28 mouse cellular contexts compared by ENCODE assay signal in the genomic region with DNA sequence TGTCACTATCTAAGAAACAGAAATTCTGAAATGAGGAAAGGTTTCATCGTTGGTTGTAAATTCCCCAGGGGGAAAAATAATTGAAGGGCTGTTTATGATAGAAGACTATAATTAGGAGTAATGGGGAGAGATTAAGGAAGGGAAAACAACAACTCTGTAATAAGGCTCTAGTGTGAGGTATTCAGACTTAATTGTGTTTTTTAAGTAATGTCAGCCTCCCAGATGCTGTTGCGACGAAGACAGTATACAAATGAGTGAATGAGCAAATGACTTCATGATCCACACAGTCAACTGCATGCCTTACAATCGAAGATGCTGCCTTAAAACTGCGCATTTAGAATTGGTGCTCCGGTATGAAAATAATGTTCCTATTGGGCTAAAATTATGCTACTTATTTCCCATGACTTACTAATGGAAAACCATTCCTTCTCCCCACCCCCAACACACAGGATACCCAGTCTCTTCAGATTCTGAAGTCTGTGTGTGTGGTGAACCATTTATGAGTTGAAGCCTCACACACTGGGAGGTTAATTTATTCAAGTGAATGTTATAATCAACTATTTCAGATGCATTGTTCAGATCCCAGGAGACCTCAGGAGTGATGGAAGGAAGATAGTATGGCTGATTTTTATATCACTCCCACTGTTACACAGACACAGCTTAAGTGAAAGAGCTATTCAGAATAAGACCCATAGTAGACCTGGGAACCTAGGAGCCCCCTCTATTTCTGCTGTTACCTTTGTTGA.
DNase-seq lines count a peak whose midpoint lies in the region; ATAC-seq lines count a peak whose summit lies in the region.
"Had no signal": no experiment of that assay in that cellular context is flagged by ENCODE, and none has a peak within 500 bp of the region (broad histone marks: within the 10 kb centered on the region; RNA-seq: fewer than 3 reads in every experiment).

No protein-coding gene starts in this region.

- peak; percentile 60; the same call in 1 of the 2 replicates for ATAC-seq in embryonic facial prominence, embryonic 14.5 days (ENCODE audit: low read depth)
- peak; percentile 78 for ATAC-seq in hindbrain, embryonic 12.5 days (ENCODE audit: low FRiP score)
- ATAC-seq in hindbrain, embryonic 16.5 days, result no peak
- peak; percentile 84 for ATAC-seq in neural tube, embryonic 13.5 days (ENCODE audit: low read depth)
- ATAC-seq: activated CD4-positive, CD25-positive, alpha-beta regulatory T cell, adult 4 months; inflammation-experienced regulatory T-cells, adult 6 months; midbrain, embryonic 13.5 days had no signal

- no peak overlapping the region for H3K27ac ChIP-seq in embryonic facial prominence, embryonic 14.5 days (replicated peaks; ENCODE audit: low read depth, low read length)
- no peak overlapping the region for H3K27ac ChIP-seq in embryonic facial prominence, embryonic 10.5 days (replicated peaks)
- no peak overlapping the region for H3K27ac ChIP-seq in hindbrain, embryonic 12.5 days
- H3K27ac ChIP-seq in hindbrain, embryonic 16.5 days (ENCODE audit: low read depth, low read length), result no peak overlapping the region
- peak overlapping the region; percentile 38; the same call in 1 of the 2 replicates for H3K27ac ChIP-seq in neural tube, embryonic 13.5 days (replicated peaks)
- H3K27ac ChIP-seq: heart, embryonic 10.5 days; kidney, embryonic 15.5 days; limb, embryonic 13.5 days; lung, embryonic 15.5 days; midbrain, embryonic 13.5 days; stomach, embryonic 15.5 days had no signal

- H3K9me3 ChIP-seq in embryonic facial prominence, embryonic 14.5 days (ENCODE audit: control insufficient read depth, low read length), result no peaks in the 10 kb centered on the region
- H3K9me3 ChIP-seq in embryonic facial prominence, embryonic 10.5 days, result no peaks in the 10 kb centered on the region
- H3K9me3 ChIP-seq in hindbrain, embryonic 12.5 days (replicated peaks), result no peaks in the 10 kb centered on the region
- H3K9me3 ChIP-seq in hindbrain, embryonic 16.5 days (ENCODE audit: control insufficient read depth, low read length), result no peaks in the 10 kb centered on the region
- H3K9me3 ChIP-seq in neural tube, embryonic 13.5 days, result no peaks in the 10 kb centered on the region
- H3K9me3 ChIP-seq: heart, embryonic 10.5 days; kidney, embryonic 15.5 days; limb, embryonic 13.5 days; lung, embryonic 15.5 days; midbrain, embryonic 13.5 days; stomach, embryonic 15.5 days had no signal

- H3K36me3 ChIP-seq in embryonic facial prominence, embryonic 14.5 days (ENCODE audit: control insufficient read depth, insufficient read depth, low read length), result no peaks in the 10 kb centered on the region
- H3K36me3 ChIP-seq in embryonic facial prominence, embryonic 10.5 days (replicated peaks), result no peaks in the 10 kb centered on the region
- H3K36me3 ChIP-seq in hindbrain, embryonic 12.5 days, result no peaks in the 10 kb centered on the region
- no peaks in the 10 kb centered on the region for H3K36me3 ChIP-seq in hindbrain, embryonic 16.5 days (ENCODE audit: control insufficient read depth, insufficient read depth, low read length)
- no peaks in the 10 kb centered on the region for H3K36me3 ChIP-seq in neural tube, embryonic 13.5 days
- H3K36me3 ChIP-seq: heart, embryonic 10.5 days; kidney, embryonic 15.5 days; limb, embryonic 13.5 days; lung, embryonic 15.5 days; midbrain, embryonic 13.5 days; stomach, embryonic 15.5 days had no signal

- DNase-seq in embryonic facial prominence, embryonic 14.5 days (ENCODE audit: low spot score), result no peak
- no peak for DNase-seq in embryonic facial prominence, embryonic 10.5 days (ENCODE audit: low spot score)
- DNase-seq in neural tube, embryonic 10.5 days (ENCODE audit: extremely low spot score, low spot score), result no peak
- DNase-seq in frontal cortex, adult 2 months (ENCODE audit: extremely low spot score in 1 of 2, low spot score in 1 of 2), result no peak
- no peak for DNase-seq in lung, postnatal 36 days
- DNase-seq: adrenal gland, adult 2 months; adrenal gland, postnatal 36 days; cerebellum, adult 8-10 months; cerebellum, postnatal 25 days; gastrocnemius, postnatal 14 days; heart, postnatal 36 days; kidney, adult 11 months; kidney, postnatal 36 days; retina, postnatal 1 day; right cerebral cortex, postnatal 14 days had no signal

- no peak overlapping the region for H3K4me2 ChIP-seq in embryonic facial prominence, embryonic 14.5 days (ENCODE audit: low read depth, low read length)
- H3K4me2 ChIP-seq in hindbrain, embryonic 12.5 days (replicated peaks), result no peak overlapping the region
- no peak overlapping the region for H3K4me2 ChIP-seq in hindbrain, embryonic 16.5 days (ENCODE audit: low read length)
- H3K4me2 ChIP-seq in neural tube, embryonic 13.5 days, result no peak overlapping the region
- H3K4me2 ChIP-seq: kidney, embryonic 15.5 days; limb, embryonic 13.5 days; liver, embryonic 11.5 days; lung, embryonic 15.5 days; midbrain, embryonic 13.5 days; stomach, embryonic 15.5 days had no signal

- H3K4me1 ChIP-seq in embryonic facial prominence, embryonic 14.5 days (ENCODE audit: control insufficient read depth, insufficient read depth, low read length), result no peaks in the 10 kb centered on the region
- H3K4me1 ChIP-seq in embryonic facial prominence, embryonic 10.5 days, result no peaks in the 10 kb centered on the region
- H3K4me1 ChIP-seq in hindbrain, embryonic 12.5 days, result no peaks in the 10 kb centered on the region
- no peaks in the 10 kb centered on the region for H3K4me1 ChIP-seq in hindbrain, embryonic 16.5 days (ENCODE audit: control insufficient read depth, insufficient read depth, low read depth, low read length)
- peaks cover 15% of the 10 kb centered on the region for H3K4me1 ChIP-seq in neural tube, embryonic 13.5 days (replicated peaks)
- H3K4me1 ChIP-seq: heart, embryonic 10.5 days; kidney, embryonic 15.5 days; limb, embryonic 13.5 days; lung, embryonic 15.5 days; midbrain, embryonic 13.5 days; stomach, embryonic 15.5 days had no signal

- no peak overlapping the region for H3K9ac ChIP-seq in embryonic facial prominence, embryonic 14.5 days (ENCODE audit: low read depth, low read length)
- no peak overlapping the region for H3K9ac ChIP-seq in hindbrain, embryonic 12.5 days
- no peak overlapping the region for H3K9ac ChIP-seq in hindbrain, embryonic 16.5 days (ENCODE audit: low read depth, low read length)
- no peak overlapping the region for H3K9ac ChIP-seq in neural tube, embryonic 13.5 days
- H3K9ac ChIP-seq: kidney, embryonic 15.5 days; limb, embryonic 13.5 days; lung, embryonic 15.5 days; midbrain, embryonic 13.5 days; stomach, embryonic 15.5 days had no signal

- 75% methylated on average over 6 of the region's 6 CpGs for WGBS in embryonic facial prominence, embryonic 14.5 days
- WGBS in embryonic facial prominence, embryonic 10.5 days, result 80% methylated on average over 6 of the region's 6 CpGs
- WGBS in hindbrain, embryonic 12.5 days, result 76% methylated on average over 6 of the region's 6 CpGs
- 61% methylated on average over 6 of the region's 6 CpGs for WGBS in hindbrain, embryonic 16.5 days
- WGBS in neural tube, embryonic 13.5 days, result 61% methylated on average over 6 of the region's 6 CpGs

- no peak overlapping the region for H3K4me3 ChIP-seq in embryonic facial prominence, embryonic 14.5 days (ENCODE audit: low read depth, low read length)
- no peak overlapping the region for H3K4me3 ChIP-seq in embryonic facial prominence, embryonic 10.5 days
- no peak overlapping the region for H3K4me3 ChIP-seq in hindbrain, embryonic 12.5 days
- no peak overlapping the region for H3K4me3 ChIP-seq in hindbrain, embryonic 16.5 days (ENCODE audit: low read length)
- H3K4me3 ChIP-seq in neural tube, embryonic 13.5 days, result no peak overlapping the region
- H3K4me3 ChIP-seq: heart, embryonic 10.5 days; kidney, embryonic 15.5 days; limb, embryonic 13.5 days; lung, embryonic 15.5 days; midbrain, embryonic 13.5 days; stomach, embryonic 15.5 days had no signal

- H3K27me3 ChIP-seq in embryonic facial prominence, embryonic 14.5 days (replicated peaks; ENCODE audit: control insufficient read depth, insufficient read depth, low read length), result no peaks in the 10 kb centered on the region
- H3K27me3 ChIP-seq in embryonic facial prominence, embryonic 10.5 days (replicated peaks; ENCODE audit: low read depth, poor library complexity, severe bottlenecking), result no peaks in the 10 kb centered on the region
- no peaks in the 10 kb centered on the region for H3K27me3 ChIP-seq in hindbrain, embryonic 12.5 days
- no peaks in the 10 kb centered on the region for H3K27me3 ChIP-seq in hindbrain, embryonic 16.5 days (replicated peaks; ENCODE audit: control insufficient read depth, insufficient read depth, low read length)
- H3K27me3 ChIP-seq in neural tube, embryonic 13.5 days, result no peaks in the 10 kb centered on the region
- H3K27me3 ChIP-seq: CH12.LX; kidney, embryonic 15.5 days; limb, embryonic 13.5 days; lung, embryonic 15.5 days; midbrain, embryonic 13.5 days; stomach, embryonic 15.5 days had no signal
